Mouse (Mus musculus): Measurements from ENCODE around the gene Pcolce2.

DNA sequence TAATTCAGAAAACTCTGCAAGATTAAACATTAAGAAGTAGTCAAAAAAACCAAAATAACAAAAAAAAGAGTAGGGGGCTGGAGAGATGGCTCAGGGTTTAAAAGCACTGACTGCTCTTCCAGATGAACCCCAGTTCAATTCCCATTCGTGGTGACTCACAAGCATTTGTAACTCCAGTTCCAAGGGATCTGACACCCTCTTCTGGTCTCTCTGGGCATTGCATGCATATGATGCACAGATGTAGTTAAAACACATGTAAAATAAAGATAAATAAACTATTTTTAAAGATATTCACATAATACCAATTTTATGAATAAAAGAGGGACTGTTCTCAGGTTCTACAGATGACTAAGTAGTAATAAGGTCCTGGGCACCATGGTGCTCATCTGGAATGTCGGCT lies 60.4 kb downstream of the Pcolce2 start:
- no peak for TF ChIP-seq POLR2A (IDR thresholded peaks at IDR 0.05; ENCODE audit: control insufficient read depth in 1 of 2, insufficient read depth in 1 of 2, low read depth in 1 of 2, low read length in 2 of 2, poor library complexity in 1 of 2)
- no peak for TF ChIP-seq EP300 (IDR thresholded peaks at IDR 0.05; ENCODE audit: low read depth in 1 of 2, low read length in 2 of 2)
- TF ChIP-seq USF1 (IDR thresholded peaks at IDR 0.05; ENCODE audit: low read depth, low read length) = no peak
- no peak for TF ChIP-seq POLR2AphosphoS5 (IDR thresholded peaks at IDR 0.05; ENCODE audit: borderline replicate concordance, low read depth, low read length)
- TF ChIP-seq GABPA (IDR thresholded peaks at IDR 0.05; ENCODE audit: low read depth, low read length) = no peak
- peak; percentile 54 to 88 (median 69) for TF ChIP-seq CTCF (IDR thresholded peaks at IDR 0.05 in 2 of 3, conservative IDR thresholded peaks at IDR 0.05 in 1 of 3; ENCODE audit: control insufficient read depth in 1 of 3, insufficient read depth in 1 of 3, low read depth in 2 of 3, low read length in 3 of 3, poor library complexity in 1 of 3, severe bottlenecking in 1 of 3)
- no peak for TF ChIP-seq E2F4 (IDR thresholded peaks at IDR 0.05; ENCODE audit: borderline replicate concordance, low read depth, low read length)
- no peak for TF ChIP-seq MXI1 (IDR thresholded peaks at IDR 0.05; ENCODE audit: low read depth, low read length)

All from MEL (cell line).